Mouse (Mus musculus) CH12.LX (cell line): Measurements from ENCODE around the gene Spon2. TPM values are rescaled to one million over a fixed set of nuclear protein-coding genes. Genes with fewer than 3 reads are reported as not detected.

Experiments
- DNase-seq: peaks from one replicate; pipeline ENCODE4 v3.0.0-alpha.2; 2013; ENCODE audit errors: extremely low read depth
- H3K27ac ChIP-seq: 2 replicates; pipeline ENCODE4 v1.5.1; 2012; ENCODE audit warnings: low read depth, mild to moderate bottlenecking, control low read depth, moderate library complexity; ENCODE audit not compliant: insufficient read depth
- H3K27me3 ChIP-seq: replicated peaks from 2 replicates; pipeline ENCODE3; 2012; ENCODE audit warnings: inconsistent platforms
- H3K36me3 ChIP-seq, 2 experiments: replicated peaks in 1 of 2; 2 replicates each; pipeline versions ENCODE3 to v1.6.1; 2012; ENCODE audit warnings: inconsistent platforms in 1 of 2, low read length in 1 of 2, mild to moderate bottlenecking in 1 of 2, mixed read lengths in 1 of 2, moderate library complexity in 1 of 2; ENCODE audit not compliant: control insufficient read depth in 1 of 2, insufficient read depth in 1 of 2
- H3K4me1 ChIP-seq, 2 experiments: 2 replicates each; pipeline ENCODE4 v1.6.1; 2012; ENCODE audit warnings: inconsistent platforms in 1 of 2, moderate library complexity in 1 of 2; ENCODE audit not compliant: insufficient read depth in 2 of 2, control insufficient read depth in 1 of 2
- H3K4me2 ChIP-seq: 2 replicates; pipeline ENCODE4 v1.6.1; 2012; ENCODE audit warnings: low read depth, mild to moderate bottlenecking, control low read depth; ENCODE audit not compliant: poor library complexity, insufficient read depth, severe bottlenecking
- H3K4me3 ChIP-seq, 3 experiments: fragments of 150-350 bp in 1 of 3; sonication (generic) in 1 of 3; replicated peaks in 1 of 3; 2 replicates each; pipeline versions ENCODE3 to v1.5.1; 2011 to 2012; ENCODE audit warnings: low read depth in 2 of 3, low read length in 2 of 3, mild to moderate bottlenecking in 2 of 3, moderate library complexity in 2 of 3, control low read depth in 1 of 3, improper control_type of control experiment in 1 of 3, inconsistent platforms in 1 of 3, mixed read lengths in 1 of 3; ENCODE audit not compliant: poor library complexity in 1 of 3
- H3K79me2 ChIP-seq: replicated peaks from 2 replicates; pipeline ENCODE4 v1.6.1; 2012; ENCODE audit warnings: mild to moderate bottlenecking, moderate library complexity; ENCODE audit not compliant: control insufficient read depth, poor library complexity, insufficient read depth, severe bottlenecking; ENCODE audit errors: extremely low read depth
- H3K9ac ChIP-seq: 2 replicates; pipeline ENCODE4 v1.6.1; 2012; ENCODE audit warnings: low read depth, mild to moderate bottlenecking, control low read depth, moderate library complexity; ENCODE audit not compliant: insufficient read depth
- H3K9me3 ChIP-seq: replicated peaks from 2 replicates; pipeline ENCODE3; 2012; ENCODE audit warnings: low read length, inconsistent platforms, mixed read lengths
- ELF1 ChIP-seq: IDR thresholded peaks from 2 replicates; pipeline ENCODE4 v1.6.1; 2014; ENCODE audit warnings: low read depth, mild to moderate bottlenecking, inconsistent platforms, low read length, improper control_type of control experiment
- ETS1 ChIP-seq: conservative IDR thresholded peaks from 2 replicates; pipeline ENCODE4 v1.6.1; 2012; ENCODE audit warnings: low read depth, mild to moderate bottlenecking, inconsistent platforms, low read length, improper control_type of control experiment, moderate library complexity
- GABPA ChIP-seq: IDR thresholded peaks from 2 replicates; pipeline ENCODE4 v1.6.1; 2012; ENCODE audit warnings: low read depth, low read length, improper control_type of control experiment, inconsistent platforms; ENCODE audit not compliant: insufficient replicate concordance
- HCFC1 ChIP-seq: IDR thresholded peaks from 2 replicates; pipeline ENCODE4 v1.6.1; 2012; ENCODE audit warnings: low read depth, mild to moderate bottlenecking, inconsistent platforms, low read length, improper control_type of control experiment
- IRF4 ChIP-seq: IDR thresholded peaks from 2 replicates; pipeline ENCODE4 v1.6.1; 2014; ENCODE audit warnings: low read depth, mild to moderate bottlenecking, inconsistent platforms, low read length, improper control_type of control experiment
- NELFE ChIP-seq: IDR thresholded peaks from 2 replicates; pipeline ENCODE4 v1.6.1; 2011; ENCODE audit warnings: low read depth, low read length, improper control_type of control experiment
- NRF1 ChIP-seq: IDR thresholded peaks from 2 replicates; pipeline ENCODE4 v1.6.1; 2014; ENCODE audit warnings: low read depth, mild to moderate bottlenecking, inconsistent platforms, low read length, improper control_type of control experiment, moderate library complexity
- POLR2A ChIP-seq: IDR thresholded peaks from 2 replicates; pipeline ENCODE4 v1.6.1; 2011; ENCODE audit warnings: low read depth, mild to moderate bottlenecking, improper control_type of control experiment, low read length
- POLR2AphosphoS2 ChIP-seq: IDR thresholded peaks from 2 replicates; pipeline ENCODE4 v1.6.1; 2011; ENCODE audit warnings: low read depth, low read length, improper control_type of control experiment
- RAD21 ChIP-seq: IDR thresholded peaks from 2 replicates; pipeline ENCODE4 v1.6.1; 2011; ENCODE audit warnings: low read depth, mild to moderate bottlenecking, low read length, improper control_type of control experiment, moderate library complexity
- SMC3 ChIP-seq: IDR thresholded peaks from 2 replicates; pipeline ENCODE4 v1.6.1; 2011; ENCODE audit warnings: low read depth, low read length, improper control_type of control experiment
- USF1 ChIP-seq: IDR thresholded peaks from 2 replicates; pipeline ENCODE4 v1.6.1; 2014; ENCODE audit warnings: low read depth, mild to moderate bottlenecking, inconsistent platforms, low read length, improper control_type of control experiment
- USF2 ChIP-seq: conservative IDR thresholded peaks from 2 replicates; pipeline ENCODE4 v1.6.1; 2011; ENCODE audit warnings: low read depth, low read length, improper control_type of control experiment
- ZC3H11A ChIP-seq: IDR thresholded peaks from 2 replicates; pipeline ENCODE4 v1.6.1; 2012; ENCODE audit warnings: low read depth, mild to moderate bottlenecking, inconsistent platforms, low read length, improper control_type of control experiment
- ZMIZ1 ChIP-seq: IDR thresholded peaks from 2 replicates; pipeline ENCODE4 v1.6.1; 2012; ENCODE audit warnings: low read depth, mild to moderate bottlenecking, inconsistent platforms, low read length, improper control_type of control experiment
- ZNF384 ChIP-seq: IDR thresholded peaks from 2 replicates; pipeline ENCODE4 v1.6.1; 2012; ENCODE audit warnings: low read depth, low read length, improper control_type of control experiment, inconsistent platforms
- dilution Hi-C: fragments of 300-500 bp; cut with MboI; formaldehyde crosslinking; loops from 2 replicates; pipeline ENCODE4 v1.14.3; 2020; ENCODE audit warnings: low sequenced_read_pairs; ENCODE audit not compliant: extremely low pct_unique_long_range_greater_than_20kb, extremely low pct_ligation_motif_present
- in situ Hi-C: fragments of 300-500 bp; cut with MboI; formaldehyde crosslinking; loops from 3 replicates; pipeline ENCODE4 v1.14.3; 2019; ENCODE audit warnings: low sequenced_read_pairs, low pct_ligation_motif_present, low pct_unique_long_range_greater_than_20kb, mixed read lengths
- polyA plus RNA-seq: library from polyadenylated mRNA; unstranded; fragments of >175 nt; gene quantifications from 2 replicates; pipeline ENCODE4 v1.2.1, GENCODE M21; 2012; ENCODE audit warnings: low read depth; ENCODE audit not compliant: insufficient read length
- total RNA-seq, 2 experiments: library from RNA; depleted of rRNA; stranded (reverse); fragments of 300-350 nt in 1 of 2; fragments of >200 nt in 1 of 2; gene quantifications; 2 replicates each; pipeline ENCODE4 v1.2.3; 2012 to 2014

Gene Spon2
- total and polyA plus RNA-seq, 3 experiments, result not detected

DNA sequence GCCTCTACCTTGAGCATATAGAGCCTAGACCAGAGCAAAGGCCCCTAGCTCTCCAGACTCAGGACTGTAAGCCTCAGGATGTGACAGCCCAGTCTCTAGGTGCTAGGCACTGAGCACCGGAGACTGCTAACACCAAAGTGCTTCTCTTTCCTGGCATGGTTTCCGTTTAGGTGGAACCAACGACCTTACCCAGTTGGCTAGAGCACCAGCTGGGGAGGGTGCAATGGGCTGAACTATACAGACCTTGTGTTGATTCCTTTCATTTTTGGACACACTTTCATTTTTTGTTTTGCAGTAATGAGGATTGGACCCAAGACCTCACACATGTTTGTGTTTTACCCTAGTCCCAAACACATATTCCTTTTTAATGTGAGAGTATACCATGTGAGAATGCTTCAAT is 7.7 kb downstream of the Spon2 start:
- Histone ChIP-seq H3K36me3 (no peaks in the 10 kb centered on the region), H3K79me2 (no peaks in the 10 kb centered on the region), H3K4me1 (0 out of 4 replicates have a peak, but pooled peaks cover 0 to 3% of the 10 kb centered on the region in 2 experiments), H3K4me2 (no peak overlapping the region), H3K9me3 (no peaks in the 10 kb centered on the region), H3K27me3 (peaks cover 20% of the 10 kb centered on the region), H3K4me3 (no peak overlapping the region), H3K9ac (no peak overlapping the region), H3K27ac (no peak overlapping the region)
- dilution Hi-C loops (no loop called here), in situ Hi-C loops (no loop called here)
- no peak for DNase-seq
- TF ChIP-seq IRF4, result no peak
- no peak for TF ChIP-seq ZMIZ1
- TF ChIP-seq SMC3, result no peak
- no peak for TF ChIP-seq RAD21

GRCm38 (mm10) chr5:33208533-33209245 is 9.6 kb downstream of the Spon2 start:
- no peaks in the 10 kb centered on the region for H3K79me2 ChIP-seq
- no peak overlapping the region for H3K4me2 ChIP-seq
- no peak overlapping the region for H3K27ac ChIP-seq
- no peak overlapping the region for H3K9ac ChIP-seq
- H3K27me3 ChIP-seq, result peaks cover 3% of the 10 kb centered on the region
- H3K4me1 ChIP-seq, result peaks cover 0 to 10% of the 10 kb centered on the region in 2 experiments; a peak in 1 of 4 replicates
- DNase-seq, result no peak
- TF ChIP-seq USF1 (no peak), RAD21 (no peak), HCFC1 (no peak)
- H3K36me3 ChIP-seq, result no peaks in the 10 kb centered on the region
- H3K9me3 ChIP-seq, result no peaks in the 10 kb centered on the region
- in situ Hi-C loops, result no loop called here
- dilution Hi-C loops, result no loop called here
- no peak overlapping the region for H3K4me3 ChIP-seq

DNA sequence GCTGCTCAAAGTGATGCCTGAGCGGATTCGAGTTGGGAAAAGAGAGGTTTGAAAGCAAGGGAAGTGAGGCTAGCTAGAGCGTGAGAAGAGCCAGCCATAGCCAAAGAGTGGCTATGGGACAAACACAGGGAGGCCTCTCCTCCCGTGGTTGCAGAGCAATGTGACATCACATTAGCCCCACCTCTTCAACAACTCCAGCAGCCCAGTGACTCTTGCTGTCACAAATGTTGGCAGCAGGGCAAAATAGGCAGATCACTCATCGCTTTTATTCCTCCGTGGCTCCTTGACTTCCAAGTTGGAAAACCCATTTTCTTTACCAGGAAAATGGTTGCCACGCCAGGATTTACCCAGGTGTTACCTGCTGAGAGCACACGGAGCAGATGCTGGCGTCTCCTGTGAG is 11.1 kb downstream of the Spon2 start:
- no peaks in the 10 kb centered on the region for H3K9me3 ChIP-seq
- no peak for TF ChIP-seq USF1
- TF ChIP-seq POLR2A, result no peak
- TF ChIP-seq IRF4, result no peak
- no peak for TF ChIP-seq NELFE
- TF ChIP-seq RAD21, result no peak
- no peak for TF ChIP-seq NRF1
- no peak for TF ChIP-seq ZC3H11A
- no peak for TF ChIP-seq GABPA
- no peak for TF ChIP-seq ZNF384
- TF ChIP-seq ELF1, result no peak
- no peak for TF ChIP-seq POLR2AphosphoS2
- no peak for TF ChIP-seq USF2
- no peak for TF ChIP-seq ETS1
- H3K9ac ChIP-seq, result no peak overlapping the region
- H3K4me1 ChIP-seq, result peaks cover 0 to 10% of the 10 kb centered on the region in 2 experiments; a peak in 2 of 4 replicates
- no peaks in the 10 kb centered on the region for H3K79me2 ChIP-seq
- dilution Hi-C loops (no loop called here), in situ Hi-C loops (no loop called here)
- H3K27ac ChIP-seq, result no peak overlapping the region
- H3K4me2 ChIP-seq, result no peak overlapping the region
- no peak for DNase-seq
- peaks cover 5% of the 10 kb centered on the region for H3K27me3 ChIP-seq
- no peak overlapping the region for H3K4me3 ChIP-seq
- H3K36me3 ChIP-seq, result no peaks in the 10 kb centered on the region
